Mouse (Mus musculus): ENCODE results near the gene Lrmda. TPM values are rescaled to one million over a fixed set of nuclear protein-coding genes. Genes with fewer than 3 reads are reported as not detected.

Lrmda gene
- polyA plus RNA-seq, 1 experiment from 2014 or later = 0.55 TPM

DNA sequence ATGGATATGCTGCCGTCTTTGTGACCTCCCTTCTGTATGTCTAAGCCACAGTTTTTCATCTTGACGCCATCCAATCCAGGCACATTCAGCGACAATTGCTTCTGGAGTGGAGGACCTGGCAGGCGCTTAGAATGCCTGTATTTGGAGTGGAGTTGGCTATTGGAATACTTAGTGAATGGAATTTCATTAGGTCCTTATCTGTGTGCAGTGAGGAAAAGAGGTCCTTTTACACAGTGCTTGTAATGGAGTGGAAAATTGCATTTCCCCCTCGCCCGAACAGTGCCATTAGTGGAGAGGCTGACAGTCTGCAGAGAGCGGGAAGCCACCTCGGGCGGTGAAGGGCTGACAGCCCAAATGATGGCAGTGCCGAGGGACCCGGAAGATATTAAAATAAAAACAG, 719.1 kb downstream of the Lrmda start:
- no peak overlapping the region for H3K4me3 ChIP-seq
- WGBS = 75% methylated on average over 11 of the region's 11 CpGs
- DNase-seq (ENCODE audit: low spot score) = no peak
- no peaks in the 10 kb centered on the region for H3K36me3 ChIP-seq
- H3K27ac ChIP-seq = no peak overlapping the region
- no peaks in the 10 kb centered on the region for H3K4me1 ChIP-seq (replicated peaks)
- no peaks in the 10 kb centered on the region for H3K9me3 ChIP-seq
- H3K27me3 ChIP-seq (ENCODE audit: insufficient read depth, poor library complexity, severe bottlenecking) = peaks cover 4% of the 10 kb centered on the region; the same call in 1 of the 2 replicates

DNA sequence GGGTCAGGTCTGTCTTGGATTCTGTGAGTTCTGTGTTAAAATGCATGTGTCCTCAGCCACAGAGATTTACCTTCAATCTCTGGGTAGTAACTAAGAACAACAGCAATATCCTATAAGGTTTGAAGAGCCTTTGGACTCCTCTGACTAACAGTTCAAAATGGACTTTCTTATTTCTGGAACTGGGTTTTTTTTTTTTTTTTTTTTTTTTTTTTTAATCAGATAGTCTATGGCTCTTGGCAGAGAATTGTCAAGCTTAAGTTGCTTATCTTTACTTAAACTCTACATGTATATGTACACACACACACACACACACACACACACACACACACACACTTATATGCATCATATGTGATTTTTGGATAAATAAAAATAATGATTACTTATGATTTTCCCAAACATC, 723.0 kb downstream of the Lrmda start:
- Histone ChIP-seq H3K9me3 (no peaks in the 10 kb centered on the region), H3K36me3 (no peaks in the 10 kb centered on the region), H3K4me3 (no peak overlapping the region), H3K4me1 (replicated peaks) (peaks cover 26% of the 10 kb centered on the region), H3K27me3 (ENCODE audit: insufficient read depth, poor library complexity, severe bottlenecking) (peaks cover 4% of the 10 kb centered on the region; the same call in 1 of the 2 replicates), H3K27ac (no peak overlapping the region)
- DNase-seq (ENCODE audit: low spot score) = no peak

DNA sequence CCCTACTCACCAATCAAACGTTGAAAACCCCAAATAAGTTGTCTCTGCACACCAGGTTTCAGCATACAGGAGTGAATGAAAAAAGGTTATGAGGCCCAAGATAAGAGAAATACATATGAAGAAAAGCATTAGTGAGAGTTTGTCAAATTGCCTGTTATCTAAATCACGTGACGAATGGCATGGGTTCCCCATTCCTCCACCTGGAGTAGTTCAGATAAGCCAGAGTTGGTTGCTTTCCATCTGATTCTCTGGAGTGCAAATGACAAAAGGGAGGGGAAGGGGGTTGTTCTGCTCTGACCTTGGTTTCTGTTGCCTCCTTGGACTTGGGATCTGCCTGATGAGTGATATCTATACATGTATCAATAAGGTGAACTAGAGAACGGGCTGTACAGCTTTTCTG, 723.8 kb downstream of the Lrmda start:
- Histone ChIP-seq H3K27me3 (ENCODE audit: insufficient read depth, poor library complexity, severe bottlenecking) (peaks cover 4% of the 10 kb centered on the region; the same call in 1 of the 2 replicates), H3K4me3 (no peak overlapping the region), H3K27ac (no peak overlapping the region), H3K9me3 (no peaks in the 10 kb centered on the region), H3K36me3 (no peaks in the 10 kb centered on the region), H3K4me1 (replicated peaks) (peaks cover 26% of the 10 kb centered on the region)
- DNase-seq (ENCODE audit: low spot score) = no peak
- 84% methylated on average over 4 of the region's 4 CpGs for WGBS

GRCm38 (mm10) chr14:22744701-22745100, 725.2 kb downstream of the Lrmda start:
- DNase-seq (ENCODE audit: low spot score) = peak; percentile 31
- H3K4me3 ChIP-seq = no peak overlapping the region
- peaks cover 26% of the 10 kb centered on the region for H3K4me1 ChIP-seq (replicated peaks)
- H3K27me3 ChIP-seq (ENCODE audit: insufficient read depth, poor library complexity, severe bottlenecking) = peaks cover 4% of the 10 kb centered on the region; the same call in 1 of the 2 replicates
- 21% methylated on average over 5 of the region's 5 CpGs for WGBS
- no peaks in the 10 kb centered on the region for H3K9me3 ChIP-seq
- H3K27ac ChIP-seq = peak overlapping the region; percentile 23; the same call in 1 of the 2 replicates
- no peaks in the 10 kb centered on the region for H3K36me3 ChIP-seq

- Histone ChIP-seq H3K4me1 (replicated peaks) (peaks cover 26% of the 10 kb centered on the region), H3K4me3 (no peak overlapping the region), H3K27ac (peak overlapping the region; percentile 83), H3K27me3 (ENCODE audit: insufficient read depth, poor library complexity, severe bottlenecking) (peaks cover 4% of the 10 kb centered on the region; the same call in 1 of the 2 replicates), H3K9me3 (no peaks in the 10 kb centered on the region), H3K36me3 (no peaks in the 10 kb centered on the region)
- 44% methylated on average over 1 of the region's 1 CpGs for WGBS
- no peak for DNase-seq (ENCODE audit: low spot score)
Observed at GRCm38 (mm10) chr14:22745263-22745881, 725.9 kb downstream of the Lrmda start.

DNA sequence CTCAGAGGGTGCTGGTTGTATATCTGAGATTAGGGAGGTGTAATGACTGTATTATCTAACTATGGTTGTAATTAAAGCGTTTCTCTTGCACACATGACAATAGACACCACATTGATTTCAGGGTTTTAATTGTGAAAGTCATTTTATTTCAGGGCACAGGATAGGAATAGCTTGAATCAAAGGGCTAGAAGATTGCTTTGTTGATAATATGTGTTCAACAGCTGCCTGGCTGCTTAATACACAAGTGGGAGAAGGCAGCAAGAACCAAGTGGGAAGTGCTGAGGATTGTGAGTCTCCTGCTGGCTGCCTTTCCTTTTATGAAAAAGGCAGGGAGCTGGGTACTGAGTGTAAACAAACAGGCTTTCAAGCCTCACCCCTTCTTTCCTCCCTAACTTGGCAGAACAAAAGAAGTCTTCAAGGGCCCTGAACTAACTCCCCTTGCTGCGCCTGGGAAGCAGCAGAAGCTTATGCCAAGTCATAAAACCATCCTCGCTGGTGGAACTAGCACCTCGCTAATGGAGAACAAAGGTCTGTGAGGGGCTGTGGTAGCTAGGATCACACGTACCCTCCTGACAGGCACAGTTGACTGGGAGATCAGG, 726.5 kb downstream of the Lrmda start:
- Histone ChIP-seq H3K9me3 (no peaks in the 10 kb centered on the region), H3K36me3 (no peaks in the 10 kb centered on the region), H3K27ac (peak overlapping the region; percentile 83), H3K4me1 (replicated peaks) (peaks cover 26% of the 10 kb centered on the region), H3K27me3 (ENCODE audit: insufficient read depth, poor library complexity, severe bottlenecking) (peaks cover 4% of the 10 kb centered on the region; the same call in 1 of the 2 replicates), H3K4me3 (no peak overlapping the region; the same call in 1 of the 2 replicates)
- 4% methylated on average over 5 of the region's 5 CpGs for WGBS
- DNase-seq (ENCODE audit: low spot score) = peak; percentile 30

- Histone ChIP-seq H3K27me3 (ENCODE audit: insufficient read depth, poor library complexity, severe bottlenecking) (no peaks in the 10 kb centered on the region), H3K9me3 (no peaks in the 10 kb centered on the region), H3K4me3 (no peak overlapping the region), H3K27ac (no peak overlapping the region), H3K36me3 (no peaks in the 10 kb centered on the region), H3K4me1 (replicated peaks) (peaks cover 26% of the 10 kb centered on the region)
- no peak for DNase-seq (ENCODE audit: low spot score)
- WGBS = 91% methylated on average over 5 of the region's 5 CpGs
Observed at GRCm38 (mm10) chr14:22747816-22748215, 728.3 kb downstream of the Lrmda start.

DNA sequence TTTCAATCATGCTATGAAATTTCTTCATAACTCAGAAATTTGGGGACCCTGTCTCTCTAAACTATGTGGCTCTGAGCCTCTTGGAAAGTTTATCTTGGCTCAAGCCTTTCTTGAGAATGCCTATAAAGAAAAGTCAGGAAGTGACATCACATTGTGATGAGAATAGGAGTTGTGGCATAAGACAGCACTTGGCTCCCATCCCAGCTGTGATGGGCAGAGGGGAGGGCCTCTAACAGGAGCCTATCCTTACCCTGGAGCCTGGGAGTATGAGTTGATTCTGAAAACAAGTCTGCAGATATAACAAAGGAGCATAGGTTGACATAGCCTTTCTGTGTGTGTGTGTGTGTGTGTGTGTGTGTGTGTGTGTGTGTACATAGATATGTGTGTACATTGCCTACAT, 730.9 kb downstream of the Lrmda start:
- Histone ChIP-seq H3K36me3 (no peaks in the 10 kb centered on the region), H3K4me1 (replicated peaks) (peaks cover 13% of the 10 kb centered on the region), H3K27ac (no peak overlapping the region), H3K27me3 (ENCODE audit: insufficient read depth, poor library complexity, severe bottlenecking) (no peaks in the 10 kb centered on the region), H3K9me3 (no peaks in the 10 kb centered on the region), H3K4me3 (no peak overlapping the region)
- no peak for DNase-seq (ENCODE audit: low spot score)

DNA sequence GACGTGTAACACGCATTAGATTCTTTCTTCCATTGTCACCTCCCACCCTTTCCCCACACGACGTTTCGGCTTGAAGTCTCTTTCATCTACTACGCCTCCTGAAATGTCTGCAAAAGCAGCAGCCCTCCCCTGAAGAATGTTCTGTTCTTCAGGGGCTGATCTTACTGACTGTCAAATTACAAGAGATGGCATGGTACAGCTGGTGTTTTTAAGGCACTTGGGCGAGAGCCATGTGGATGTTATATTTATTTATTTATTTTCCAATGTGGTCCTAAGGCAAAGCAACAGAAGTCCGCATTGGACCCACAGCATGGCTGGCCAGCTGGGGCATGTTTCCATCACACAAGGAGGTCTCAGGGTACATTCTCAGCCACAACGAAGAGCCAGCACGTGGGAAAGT, 731.8 kb downstream of the Lrmda start:
- Histone ChIP-seq H3K27ac (no peak overlapping the region), H3K9me3 (no peaks in the 10 kb centered on the region), H3K27me3 (ENCODE audit: insufficient read depth, poor library complexity, severe bottlenecking) (no peaks in the 10 kb centered on the region), H3K36me3 (no peaks in the 10 kb centered on the region), H3K4me1 (replicated peaks) (peaks cover 4% of the 10 kb centered on the region), H3K4me3 (no peak overlapping the region)
- WGBS = 80% methylated on average over 10 of the region's 10 CpGs
- no peak for DNase-seq (ENCODE audit: low spot score)

- WGBS = 89% methylated on average over 5 of the region's 5 CpGs
- Histone ChIP-seq H3K4me1 (replicated peaks) (no peaks in the 10 kb centered on the region), H3K27ac (no peak overlapping the region), H3K9me3 (no peaks in the 10 kb centered on the region), H3K4me3 (no peak overlapping the region), H3K36me3 (no peaks in the 10 kb centered on the region), H3K27me3 (ENCODE audit: insufficient read depth, poor library complexity, severe bottlenecking) (no peaks in the 10 kb centered on the region)
- DNase-seq (ENCODE audit: low spot score) = no peak
Observed at GRCm38 (mm10) chr14:22754633-22755032, 735.1 kb downstream of the Lrmda start.

- Histone ChIP-seq H3K4me1 (replicated peaks) (no peaks in the 10 kb centered on the region), H3K27me3 (ENCODE audit: insufficient read depth, poor library complexity, severe bottlenecking) (no peaks in the 10 kb centered on the region), H3K27ac (no peak overlapping the region), H3K9me3 (no peaks in the 10 kb centered on the region), H3K36me3 (no peaks in the 10 kb centered on the region), H3K4me3 (no peak overlapping the region)
- DNase-seq (ENCODE audit: low spot score) = no peak
- 94% methylated on average over 3 of the region's 3 CpGs for WGBS
Observed at GRCm38 (mm10) chr14:22757493-22757892, 738.0 kb downstream of the Lrmda start.

DNA sequence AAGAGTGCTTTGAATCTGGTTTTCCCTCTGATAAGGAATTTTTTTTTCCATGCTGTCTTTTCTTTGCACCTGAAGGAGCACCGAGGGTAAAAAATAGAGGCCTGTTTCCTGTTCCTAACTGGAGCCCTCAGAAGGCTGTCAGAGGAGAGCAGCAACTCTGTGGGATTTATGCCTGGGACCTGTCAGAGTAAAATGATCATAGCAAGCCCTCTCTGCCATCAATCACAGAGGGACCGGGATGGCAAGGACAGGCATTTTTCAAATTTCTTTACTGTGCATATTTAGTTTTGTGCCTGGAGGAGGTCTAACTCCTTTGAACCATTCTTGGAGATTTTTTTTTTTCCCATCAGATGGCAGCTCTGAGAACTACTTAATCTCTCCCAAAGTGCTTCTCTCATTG, 739.7 kb downstream of the Lrmda start:
- Histone ChIP-seq H3K27ac (no peak overlapping the region), H3K9me3 (no peaks in the 10 kb centered on the region), H3K27me3 (ENCODE audit: insufficient read depth, poor library complexity, severe bottlenecking) (no peaks in the 10 kb centered on the region), H3K4me1 (replicated peaks) (no peaks in the 10 kb centered on the region), H3K36me3 (no peaks in the 10 kb centered on the region), H3K4me3 (no peak overlapping the region)
- no peak for DNase-seq (ENCODE audit: low spot score)
- WGBS = 55% methylated on average over 2 of the region's 2 CpGs

DNA sequence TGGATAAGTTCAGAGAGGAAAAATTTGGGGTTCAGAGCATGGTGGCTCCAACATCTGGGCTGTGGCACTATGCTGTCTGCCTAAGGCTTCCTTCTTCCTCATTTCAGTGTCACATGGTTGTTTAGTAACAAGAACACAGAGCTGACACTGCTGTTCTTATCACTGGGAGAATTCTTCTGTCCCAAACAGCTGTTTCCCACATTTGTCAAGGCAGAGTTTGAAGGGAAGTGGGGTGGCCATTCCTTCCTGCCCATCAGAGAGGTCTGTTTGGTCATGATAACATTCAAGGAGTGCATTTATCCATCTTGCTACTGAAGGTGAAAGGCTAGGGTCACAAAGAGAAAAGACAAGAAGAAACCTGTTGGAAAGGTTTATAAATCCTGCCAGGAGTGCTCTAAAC, 740.2 kb downstream of the Lrmda start:
- Histone ChIP-seq H3K9me3 (no peaks in the 10 kb centered on the region), H3K4me1 (replicated peaks) (no peaks in the 10 kb centered on the region), H3K27ac (no peak overlapping the region), H3K27me3 (ENCODE audit: insufficient read depth, poor library complexity, severe bottlenecking) (no peaks in the 10 kb centered on the region), H3K4me3 (no peak overlapping the region), H3K36me3 (no peaks in the 10 kb centered on the region)
- DNase-seq (ENCODE audit: low spot score) = no peak

All from hindbrain, embryonic 10.5 days (tissue).